Mouse (Mus musculus) G1E (cell line): Measurements from ENCODE around the gene Cend1.
A peak's percentile ranks its signal among the peaks of the same experiment; 100 is the strongest.

Source experiments
- CTCF ChIP-seq: IDR thresholded peaks from 2 replicates; pipeline ENCODE4 v1.5.1; 2012; ENCODE audit warnings: low read depth, low read length, inconsistent platforms, mixed read lengths
- GATA1 ChIP-seq: IDR thresholded peaks from 2 replicates; pipeline ENCODE4 v1.6.1; 2012; ENCODE audit warnings: borderline replicate concordance, low read length, inconsistent platforms, mixed read lengths
- TAL1 ChIP-seq: conservative IDR thresholded peaks from 2 replicates; pipeline ENCODE4 v1.6.1; 2012; ENCODE audit warnings: low read depth, low read length, inconsistent platforms, mixed read lengths

DNA sequence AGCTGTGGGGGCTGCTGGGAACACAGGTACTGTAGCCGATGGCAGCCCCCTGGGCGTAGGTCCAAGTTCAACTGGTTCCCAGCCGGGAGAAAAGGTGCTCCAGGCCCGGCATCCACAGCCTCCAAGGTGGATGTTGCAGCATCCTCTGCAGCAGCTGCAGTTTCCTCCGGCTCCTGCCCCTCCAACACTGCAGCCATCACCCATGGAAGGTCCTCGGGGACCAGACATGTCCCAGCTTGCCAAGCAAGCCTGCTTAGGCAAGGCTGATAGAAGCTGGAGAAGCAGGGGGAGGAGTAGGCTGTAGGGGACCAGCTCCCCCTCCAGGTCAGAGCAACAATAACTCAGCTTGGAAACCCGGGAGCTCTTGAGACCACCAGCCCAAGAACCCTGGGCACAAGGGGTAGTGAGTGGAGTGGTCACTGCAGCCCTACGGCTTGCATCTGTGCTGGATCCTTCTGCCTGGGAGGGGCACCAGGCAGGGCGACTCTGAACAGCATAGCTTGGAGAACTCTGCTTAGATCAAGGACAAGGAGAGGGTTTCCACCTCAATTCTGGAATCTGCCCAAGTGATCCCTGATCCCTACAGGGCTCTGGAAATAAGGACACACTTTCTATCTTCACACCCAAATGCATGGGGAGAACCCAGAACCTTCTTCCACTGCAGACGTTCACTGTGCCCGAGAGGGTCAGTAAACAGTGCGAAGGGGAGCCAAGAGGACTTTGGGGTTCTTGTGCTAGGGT is 14.0 kb upstream of the Cend1 start:
- TF ChIP-seq CTCF, result peak; percentile 21; the same call in 1 of the 2 replicates
- TF ChIP-seq TAL1, result no peak
- no peak for TF ChIP-seq GATA1
